Mouse (Mus musculus): ENCODE data around the gene A730009L09Rik.
A peak's percentile ranks its signal among the peaks of the same experiment; 100 is the strongest.

A730009L09Rik gene

GRCm38 (mm10) chr16:84514821-84515220 is at the start of gene A730009L09Rik:
Gene A730009L09Rik (plus strand): TSS chr16:84515121.
- no peak for DNase-seq

- DNase-seq: no peak
Observed at GRCm38 (mm10) chr16:84465581-84466165, 49.2 kb upstream of the A730009L09Rik start.

DNA sequence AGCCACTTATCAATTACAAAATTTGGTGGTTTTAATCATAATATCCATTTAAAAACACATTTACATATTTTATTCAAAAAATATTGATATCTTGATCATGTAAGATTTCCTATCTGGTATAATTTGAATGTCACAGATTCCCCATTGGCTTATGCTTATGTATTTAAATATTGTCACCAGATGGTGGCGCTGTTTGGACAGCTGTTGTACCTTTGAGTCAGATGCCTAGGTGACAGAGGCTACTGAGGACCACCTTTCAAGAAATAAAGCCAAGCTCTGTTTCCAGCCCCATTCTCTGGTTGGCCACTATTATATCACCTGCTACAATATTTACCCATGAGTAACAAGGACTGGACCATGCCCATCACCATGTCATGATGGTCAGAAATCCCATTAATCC is 46.0 kb upstream of the A730009L09Rik start:
- no peak for DNase-seq

DNA sequence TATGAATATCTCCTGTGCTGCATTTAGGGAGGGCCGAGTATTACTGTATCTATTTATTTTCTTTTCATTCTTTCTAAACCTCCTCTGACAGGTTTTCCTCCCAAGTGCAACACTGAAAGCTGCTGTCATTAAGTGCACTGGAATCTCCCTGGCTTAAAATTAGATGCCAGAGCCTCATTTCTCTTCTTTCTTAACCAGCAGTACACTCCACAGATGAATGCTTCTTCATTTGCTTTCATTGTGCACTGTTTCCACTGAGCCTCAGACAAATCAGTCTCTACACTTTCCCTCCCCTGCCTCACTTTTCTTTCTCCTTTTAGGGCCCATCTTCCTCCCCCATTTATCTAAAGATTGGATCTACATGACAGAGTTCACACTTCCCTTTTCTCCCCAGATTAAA is 44.9 kb upstream of the A730009L09Rik start:
- DNase-seq: no peak

- DNase-seq: no peak
Observed at GRCm38 (mm10) chr16:84473406-84473805, 41.5 kb upstream of the A730009L09Rik start.

- no peak for DNase-seq
Observed at GRCm38 (mm10) chr16:84474712-84475111, 40.2 kb upstream of the A730009L09Rik start.

- DNase-seq: no peak
Observed at GRCm38 (mm10) chr16:84476948-84477347, 38.0 kb upstream of the A730009L09Rik start.

DNA sequence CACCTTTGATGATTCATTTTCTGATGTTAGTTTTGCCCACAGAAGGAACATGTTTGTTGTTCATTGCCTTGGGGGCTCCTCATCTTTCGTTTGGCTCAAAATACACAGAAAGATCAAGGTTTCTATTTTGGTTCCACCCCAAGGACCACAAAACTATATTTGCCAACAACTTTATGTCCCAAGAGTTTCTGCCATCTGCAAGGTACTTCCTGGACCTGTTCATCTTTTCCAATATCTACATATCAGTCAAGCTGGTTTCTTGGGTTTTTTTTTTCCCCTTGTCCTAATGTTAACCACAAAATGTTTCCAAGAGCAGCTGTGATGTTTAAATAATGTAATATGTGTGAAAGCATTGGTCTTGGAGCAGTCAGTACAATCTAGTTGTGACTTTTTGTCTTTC is 37.4 kb upstream of the A730009L09Rik start:
- DNase-seq: no peak

DNA sequence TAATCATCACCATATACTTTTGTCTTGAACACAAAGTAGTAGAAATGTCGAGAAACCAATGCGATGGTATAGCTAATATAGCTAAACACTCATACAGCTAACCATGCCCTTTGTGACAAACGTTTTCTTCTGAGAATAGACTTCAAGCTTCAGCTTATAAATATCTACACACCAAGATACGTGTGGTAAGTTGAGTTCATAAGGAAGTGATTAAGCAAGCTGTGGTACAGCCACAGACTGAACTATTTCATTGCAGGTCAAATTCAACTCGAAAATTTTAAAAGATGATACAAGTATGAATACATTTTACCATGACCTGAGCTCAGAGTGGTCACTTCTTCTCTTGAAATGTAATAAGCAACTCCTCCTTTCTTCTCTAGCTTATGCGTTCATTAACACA is 37.0 kb upstream of the A730009L09Rik start:
- DNase-seq: no peak

DNA sequence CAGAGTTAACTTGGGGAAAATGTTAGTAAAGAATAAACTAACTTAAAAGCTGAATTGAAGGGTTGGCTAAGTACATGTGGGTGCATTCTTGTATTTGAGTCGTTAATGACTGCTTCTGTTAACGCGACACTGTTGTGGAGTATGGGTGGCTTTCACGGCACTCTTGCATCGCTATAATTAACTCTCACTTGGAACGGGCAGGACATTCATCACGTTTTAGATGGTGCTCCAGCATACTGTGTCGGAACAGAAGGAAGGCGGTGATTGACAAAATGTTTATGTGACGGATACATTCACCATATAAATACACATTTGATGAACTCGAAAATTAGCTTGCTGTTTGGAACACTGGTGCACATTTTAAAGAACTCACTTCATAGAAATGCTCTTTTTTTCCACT is 29.0 kb upstream of the A730009L09Rik start:
- DNase-seq: no peak

DNA sequence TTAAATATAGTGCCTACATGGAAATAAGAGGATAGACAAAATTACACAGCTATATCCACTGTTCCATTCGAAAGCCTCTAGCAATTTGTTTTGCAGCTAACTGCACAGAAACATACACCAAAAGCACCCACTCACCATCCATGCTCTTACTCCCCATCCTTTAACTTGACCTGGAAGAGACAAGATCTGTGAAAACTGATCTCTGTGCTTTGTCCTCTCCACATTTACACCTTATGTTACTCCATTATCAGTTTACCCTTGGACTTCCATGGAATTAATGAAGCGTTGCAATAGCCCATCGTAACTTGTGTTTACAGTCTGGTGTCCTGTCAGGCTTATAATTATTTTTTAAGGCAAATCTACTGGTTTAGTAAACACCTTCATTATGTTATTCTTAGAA is 20.1 kb upstream of the A730009L09Rik start:
- no peak for DNase-seq

GRCm38 (mm10) chr16:84495438-84495837 is 19.5 kb upstream of the A730009L09Rik start:
- DNase-seq: peak; percentile 19

DNA sequence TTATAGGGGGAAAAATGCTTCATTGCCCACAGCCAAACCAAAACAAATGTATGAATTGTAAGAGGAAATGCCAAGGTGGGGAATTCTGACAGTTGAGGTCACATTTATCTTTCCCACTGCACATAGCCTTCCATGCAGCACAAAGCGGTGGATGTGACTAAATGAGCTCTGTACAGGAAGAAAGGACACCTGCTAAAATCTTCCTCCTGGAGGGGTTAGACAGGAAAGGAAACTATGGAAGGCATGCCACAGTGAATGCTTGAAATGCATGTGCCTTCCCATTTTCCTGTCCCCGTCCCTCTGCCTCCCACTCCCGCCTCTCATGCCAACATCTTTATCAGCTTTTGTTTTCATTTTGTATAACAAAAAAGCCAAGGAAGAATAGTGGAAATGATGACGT is 7.2 kb upstream of the A730009L09Rik start:
- no peak for DNase-seq

- DNase-seq: no peak
Observed at GRCm38 (mm10) chr16:84521975-84522635, 7.2 kb downstream of the A730009L09Rik start.

DNA sequence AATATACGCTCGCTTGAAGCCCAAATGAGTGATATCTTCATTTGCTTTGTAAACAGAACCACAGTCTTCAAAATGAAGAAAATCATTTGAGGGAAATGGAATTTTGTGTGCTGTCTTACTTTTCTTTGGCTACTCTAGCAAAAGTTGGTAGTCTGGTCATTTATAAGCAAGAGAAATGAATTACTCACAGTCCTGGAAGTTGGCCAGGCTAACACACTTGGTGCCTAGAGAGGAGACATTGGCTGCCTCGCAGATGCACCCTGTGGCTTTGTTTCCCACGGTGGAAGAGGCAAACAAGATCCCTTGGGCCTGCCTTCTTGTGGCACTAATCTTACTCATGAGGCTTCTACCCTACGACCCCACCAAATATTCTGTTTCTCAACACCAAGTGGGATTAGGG is 8.1 kb downstream of the A730009L09Rik start:
- DNase-seq: no peak

DNA sequence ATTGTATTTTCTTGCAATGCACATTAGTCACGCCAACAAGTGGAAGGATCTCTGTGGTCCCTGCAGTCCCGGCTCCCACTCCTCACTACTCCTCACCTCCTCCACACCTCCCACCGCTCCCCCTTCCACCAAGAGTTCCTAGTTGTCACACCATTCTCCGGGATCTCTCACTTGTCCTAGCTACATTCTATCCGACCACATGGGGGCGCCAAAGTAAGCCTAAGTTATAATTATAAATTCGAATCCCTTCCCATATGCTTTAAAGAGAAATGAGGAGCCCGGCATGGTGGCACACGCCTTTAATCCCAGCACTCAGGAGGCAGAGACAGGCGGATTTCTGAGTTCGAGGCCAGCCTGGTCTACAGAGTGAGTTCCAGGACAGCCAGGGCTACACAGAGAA is 12.5 kb downstream of the A730009L09Rik start:
- peak; percentile 73 to 74 for DNase-seq

DNA sequence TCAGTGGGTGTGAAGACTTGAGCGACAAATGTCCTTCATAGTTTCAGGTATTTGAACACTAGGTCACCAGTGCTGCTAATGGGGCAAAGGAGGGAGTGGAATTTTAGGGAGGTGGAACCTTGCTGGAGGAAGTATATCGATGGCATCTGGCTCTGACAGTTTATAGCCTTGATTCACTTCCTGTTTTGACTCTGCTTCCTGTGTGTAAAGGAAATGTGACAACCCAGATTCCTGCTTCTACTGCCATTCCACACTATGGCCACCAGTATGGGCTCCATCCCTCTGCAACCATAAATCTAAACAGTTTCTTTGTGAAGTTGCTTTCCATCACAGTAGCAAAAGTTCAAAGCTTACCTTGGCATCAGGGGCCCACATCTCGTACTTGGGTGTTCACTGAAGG is 17.9 kb downstream of the A730009L09Rik start:
- DNase-seq: no peak

- DNase-seq: no peak
Observed at GRCm38 (mm10) chr16:84546059-84546458, 31.1 kb downstream of the A730009L09Rik start.

GRCm38 (mm10) chr16:84549122-84549521 is 34.2 kb downstream of the A730009L09Rik start:
- DNase-seq: no peak

DNA sequence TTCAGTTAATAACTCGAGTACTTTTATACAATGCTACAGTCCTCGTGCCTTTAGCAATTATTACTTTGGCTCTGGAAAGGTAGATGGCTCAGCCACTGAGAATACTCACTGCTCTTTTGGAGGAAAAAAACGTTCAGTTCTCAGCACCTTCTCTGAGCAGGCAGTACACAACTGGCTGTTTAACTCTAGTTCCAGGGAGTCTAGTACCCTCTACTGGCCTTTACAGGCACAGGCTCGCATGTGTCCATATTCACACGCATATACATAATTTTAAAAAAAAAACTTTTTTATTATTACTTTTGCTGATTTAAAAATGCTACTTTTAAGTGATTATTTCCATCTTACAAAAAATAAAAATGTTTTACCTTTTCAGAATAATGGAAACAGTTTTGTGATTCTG is 35.5 kb downstream of the A730009L09Rik start:
- DNase-seq: no peak

DNA sequence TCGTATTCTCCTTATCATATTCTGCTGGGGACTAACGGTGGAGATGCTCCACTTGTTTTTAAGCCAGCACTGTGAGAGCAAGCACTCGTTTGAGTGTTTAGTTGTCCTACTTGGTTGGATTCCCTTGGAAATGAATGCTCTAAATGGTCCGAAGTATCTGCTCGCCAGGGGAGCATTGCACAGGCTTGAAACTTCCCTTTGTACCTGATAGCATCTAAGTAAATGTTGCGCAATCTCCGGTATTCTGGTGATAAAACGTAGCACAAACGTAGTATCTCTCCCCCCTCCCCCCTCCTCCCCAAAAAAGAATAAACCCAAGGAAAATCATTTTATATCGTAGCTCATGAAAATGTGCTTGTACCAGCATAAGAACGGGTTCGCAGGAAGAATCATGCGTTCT is 39.1 kb downstream of the A730009L09Rik start:
- DNase-seq: no peak

- DNase-seq: no peak
Observed at GRCm38 (mm10) chr16:84558113-84558917, 43.4 kb downstream of the A730009L09Rik start.

DNA sequence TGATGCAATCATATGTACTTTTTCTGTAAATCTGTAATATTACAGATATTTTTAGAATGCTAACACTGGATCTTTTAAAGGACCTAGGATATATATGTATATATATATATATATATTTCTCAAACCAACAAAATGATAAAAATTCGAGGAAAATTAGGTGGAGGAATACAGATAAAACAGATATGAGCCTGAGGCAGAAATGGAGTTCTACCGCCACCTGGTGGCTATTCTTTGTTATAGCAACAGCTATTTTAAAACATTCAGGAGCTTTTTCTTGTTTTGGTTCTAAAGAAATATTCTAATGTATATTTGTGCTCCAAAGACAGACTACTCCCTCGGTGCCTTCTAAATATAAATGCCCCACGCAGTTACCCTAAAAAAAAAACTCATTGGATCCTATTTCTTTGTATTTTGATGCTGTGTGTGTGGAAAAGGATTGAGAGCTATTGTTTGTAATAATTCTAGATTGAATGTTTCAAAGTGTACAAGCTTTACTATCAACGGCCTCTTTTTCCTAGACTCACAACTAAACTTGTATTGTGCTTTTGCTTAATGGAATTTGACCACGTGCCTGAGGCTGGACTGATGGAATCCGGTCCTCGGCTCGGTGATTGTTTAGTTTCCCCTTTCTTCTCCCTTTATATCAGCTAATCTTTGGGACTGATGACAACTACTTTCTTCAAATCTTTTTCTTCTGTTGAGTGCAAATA is 44.8 kb downstream of the A730009L09Rik start:
- DNase-seq: no peak

DNA sequence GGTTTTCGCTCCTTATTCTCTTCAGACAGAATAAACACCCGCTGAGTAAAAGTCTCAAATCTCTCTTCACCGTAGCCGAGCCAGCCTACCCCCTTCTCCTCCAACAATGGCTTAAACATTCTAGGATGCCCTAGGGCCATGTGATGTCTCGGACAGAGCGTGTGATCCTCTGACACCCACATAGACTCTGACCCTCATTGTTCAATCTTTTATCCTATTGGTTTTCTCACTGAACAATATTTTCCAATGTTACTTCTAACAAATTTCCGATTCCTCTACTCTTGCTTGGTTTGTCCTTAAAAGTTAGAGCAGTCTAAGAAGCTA is 45.3 kb downstream of the A730009L09Rik start:
- no peak for DNase-seq

Measured in kidney, postnatal 4 days (tissue).